Mouse (Mus musculus) granulocyte monocyte progenitor cell, adult 5-6 weeks (primary cell): ENCODE data around the gene Marco. TPM values are rescaled to one million over a fixed set of nuclear protein-coding genes. Genes with fewer than 3 reads are reported as not detected.

Experiments
- ATAC-seq: replicated peaks from 2 replicates; pipeline ENCODE4 v1.8.0; 2016; ENCODE audit warnings: mild to moderate bottlenecking, moderate TSS enrichment, inconsistent platforms; ENCODE audit not compliant: poor library complexity, severe bottlenecking
- total RNA-seq, 2 experiments: library from RNA; stranded (forward) in 1 of 2; stranded (reverse) in 1 of 2; fragments of 200-712, 200-1000 nt in 1 of 2; fragments of >200 nt in 1 of 2; fragmentation: Nextera tagmentation in 1 of 2; gene quantifications; 2 replicates each; pipeline ENCODE4 v1.2.3; 2014 to 2017

Gene Marco
- total RNA-seq, 2 experiments from 2014 or later, result not detected

GRCm38 (mm10) chr1:120449662-120450061, 55.2 kb downstream of the Marco start:
- peak; percentile 96 for ATAC-seq

- ATAC-seq, result peak; percentile 90
Measured at GRCm38 (mm10) chr1:120443228-120443639, 61.6 kb downstream of the Marco start.

GRCm38 (mm10) chr1:120441587-120441986, 63.2 kb downstream of the Marco start:
- ATAC-seq, result no peak

- no peak for ATAC-seq
Measured at GRCm38 (mm10) chr1:120435591-120435990, 69.2 kb downstream of the Marco start.

- ATAC-seq, result peak; percentile 25; the same call in 1 of the 2 replicates
Measured at GRCm38 (mm10) chr1:120430171-120430570, 74.7 kb downstream of the Marco start.

GRCm38 (mm10) chr1:120425587-120425986, 79.2 kb downstream of the Marco start:
- ATAC-seq, result no peak

Other genes starting within 250 kb of the Marco start
- 19.1 and 26.6 TPM in 2 replicates for gene Steap3, start 232.3 kb downstream of the Marco start, total RNA-seq (2014; fragmentation: Nextera tagmentation)
- 4.8 and 6.2 TPM in 2 replicates for gene Steap3, start 232.3 kb downstream of the Marco start, total RNA-seq (2017)
- not detected in 2 replicates for gene C1ql2, start 164.4 kb downstream of the Marco start, total RNA-seq (2014; fragmentation: Nextera tagmentation)
- not detected in 2 replicates for gene C1ql2, start 164.4 kb downstream of the Marco start, total RNA-seq (2017)
- gene En1, start 97.4 kb upstream of the Marco start, total RNA-seq (2014; fragmentation: Nextera tagmentation), result not detected in 2 replicates
- not detected in 2 replicates for gene En1, start 97.4 kb upstream of the Marco start, total RNA-seq (2017)